Mouse (Mus musculus) left cerebral cortex, adult 11 months (tissue): Measurements from ENCODE around the gene Impdh1.

Experiments
- DNase-seq: peaks from one replicate; pipeline ENCODE4 v3.0.0; 2022; ENCODE audit warnings: low spot score

Gene Impdh1

GRCm38 (mm10) chr6:29211806-29212492, 4.2 kb downstream of the Impdh1 start:
- DNase-seq: peak; percentile 58

GRCm38 (mm10) chr6:29211146-29211545, 5.0 kb downstream of the Impdh1 start:
- no peak for DNase-seq

- no peak for DNase-seq
Observed at GRCm38 (mm10) chr6:29210231-29210936, 5.8 kb downstream of the Impdh1 start.

GRCm38 (mm10) chr6:29208178-29208577, 8.0 kb downstream of the Impdh1 start:
- no peak for DNase-seq

GRCm38 (mm10) chr6:29207017-29207416, 9.1 kb downstream of the Impdh1 start:
- no peak for DNase-seq

GRCm38 (mm10) chr6:29206006-29206405, 10.2 kb downstream of the Impdh1 start:
- DNase-seq: no peak

- DNase-seq: no peak
Observed at GRCm38 (mm10) chr6:29204932-29205614, 11.1 kb downstream of the Impdh1 start.

- DNase-seq: no peak
Observed at GRCm38 (mm10) chr6:29203861-29204585, 12.1 kb downstream of the Impdh1 start.

GRCm38 (mm10) chr6:29203096-29203495, 13.1 kb downstream of the Impdh1 start:
- no peak for DNase-seq

GRCm38 (mm10) chr6:29201988-29202387, 14.2 kb downstream of the Impdh1 start:
- DNase-seq: no peak

- no peak for DNase-seq
Observed at GRCm38 (mm10) chr6:29201341-29201740, 14.8 kb downstream of the Impdh1 start.

GRCm38 (mm10) chr6:29200496-29200895, 15.7 kb downstream of the Impdh1 start:
- DNase-seq: no peak

GRCm38 (mm10) chr6:29199223-29199855, 16.8 kb downstream of the Impdh1 start:
- no peak for DNase-seq

- DNase-seq: peak; percentile 83
Observed at GRCm38 (mm10) chr6:29198309-29199222, 17.6 kb downstream of the Impdh1 start.

GRCm38 (mm10) chr6:29195846-29196698, 20.1 kb downstream of the Impdh1 start:
- no peak for DNase-seq

- no peak for DNase-seq
Observed at GRCm38 (mm10) chr6:29195146-29195545, 21.0 kb downstream of the Impdh1 start.

- no peak for DNase-seq
Observed at GRCm38 (mm10) chr6:29193961-29194750, 22.0 kb downstream of the Impdh1 start.

GRCm38 (mm10) chr6:29187936-29188335, 28.2 kb downstream of the Impdh1 start:
- DNase-seq: no peak

- no peak for DNase-seq
Observed at GRCm38 (mm10) chr6:29179843-29180242, 36.3 kb downstream of the Impdh1 start.
